Mouse (Mus musculus) cortical plate, adult 2 months (tissue): ENCODE results near the gene Fam189b.

Source experiments
- CTCF ChIP-seq: fragments of 200-500 bp; IDR thresholded peaks from 2 replicates; pipeline ENCODE4 v1.5.1; 2011; ENCODE audit warnings: mild to moderate bottlenecking, control low read depth, low read length; ENCODE audit not compliant: insufficient read depth; ENCODE audit errors: extremely low read depth
- POLR2A ChIP-seq: fragments of 200-500 bp; IDR thresholded peaks from 2 replicates; pipeline ENCODE4 v1.6.1; 2011; ENCODE audit warnings: mild to moderate bottlenecking, low read length, control low read depth; ENCODE audit not compliant: insufficient read depth; ENCODE audit errors: extremely low read depth

GRCm38 (mm10) chr3:89202253-89203141 is 19.6 kb downstream of the Fam189b start, which contains the start of gene Gba:
- TF ChIP-seq POLR2A: peak; percentile 64
- TF ChIP-seq CTCF: no peak
